Mouse (Mus musculus) gastrocnemius, adult 2 months (tissue): ENCODE measurements around the gene Ltb4r2. TPM values are rescaled to one million over a fixed set of nuclear protein-coding genes. Genes with fewer than 3 reads are reported as not detected.
A peak's percentile ranks its signal among the peaks of the same experiment; 100 is the strongest.

Experiments used
- DNase-seq: peaks from one replicate; pipeline ENCODE4 v3.0.0; 2022
- H3K27ac ChIP-seq: fragments of 200-600 bp; 2 replicates; pipeline ENCODE4 v1.8.1; 2022; ENCODE audit warnings: mild to moderate bottlenecking
- H3K4me3 ChIP-seq: fragments of 200-600 bp; 2 replicates; pipeline ENCODE4 v1.8.1; 2022; ENCODE audit warnings: mild to moderate bottlenecking, moderate library complexity
- CTCF ChIP-seq: fragments of 200-600 bp; IDR thresholded peaks from 2 replicates; pipeline ENCODE4 v1.8.1; 2022; ENCODE audit warnings: antibody characterized with exemption, mild to moderate bottlenecking, moderate library complexity
- intact Hi-C: fragments of 180-260 bp; cut with DNase I; formaldehyde crosslinking; loops from one replicate; pipeline ENCODE4 v1.15.1; 2025
- long read RNA-seq, 2 experiments: library from polyadenylated mRNA; stranded (forward); transcript quantifications; one replicate each; pipeline ENCODE4 v2.0.0; 2021
- total RNA-seq, 2 experiments: library from RNA; stranded (reverse); gene quantifications; 2 replicates each; pipeline ENCODE4 v1.2.3; 2021

Ltb4r2 gene
- not detected for total RNA-seq
- long read RNA-seq, experiment 1, result 0 reads
- long read RNA-seq, experiment 2, result 0 reads

DNA sequence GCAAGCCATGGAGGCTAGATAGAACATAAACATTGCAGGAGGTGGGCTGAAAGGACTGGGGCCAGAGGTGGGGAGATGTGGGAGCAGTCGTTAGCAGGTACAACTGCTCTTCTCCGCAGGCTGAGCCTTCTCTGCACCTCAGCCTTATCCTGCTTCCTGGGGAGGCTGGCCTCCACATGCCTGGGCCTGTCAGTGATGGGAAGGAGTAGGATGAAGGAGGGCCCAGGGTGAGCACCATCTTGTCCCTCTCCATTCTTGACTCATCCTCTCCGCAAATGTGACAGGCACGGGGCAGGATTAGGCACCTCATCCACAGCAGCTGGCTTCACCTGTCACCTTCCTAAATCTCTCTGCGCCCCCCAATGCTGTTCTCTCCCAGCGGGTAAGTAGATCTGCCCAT is at the start of gene Ltb4r2:
TSS of gene Ltb4r2 (plus strand) at position 266 of the 400 bp plus-strand sequence.
- intact Hi-C loops, result no loop called here
- TF ChIP-seq CTCF, result no peak
- Histone ChIP-seq H3K27ac (peak within 1 kb of the TSS; percentile 79), H3K4me3 (peak within 1 kb of the TSS; percentile 82)
- no peak for DNase-seq

- H3K27ac ChIP-seq, result no peak overlapping the region
- intact Hi-C loops, result no loop called here
- TF ChIP-seq CTCF, result no peak
- no peak for DNase-seq
- no peak overlapping the region for H3K4me3 ChIP-seq
These were observed 49.4 kb upstream of the Ltb4r2 start for GRCm38 (mm10) chr14:55711786-55712185.

- DNase-seq, result peak; percentile 53
- peak overlapping the region; percentile 48 for H3K4me3 ChIP-seq
- no peak for TF ChIP-seq CTCF
- intact Hi-C loops, result no loop called here
- no peak overlapping the region for H3K27ac ChIP-seq
These were observed 48.1 kb upstream of the Ltb4r2 start for GRCm38 (mm10) chr14:55713007-55713728.

DNA sequence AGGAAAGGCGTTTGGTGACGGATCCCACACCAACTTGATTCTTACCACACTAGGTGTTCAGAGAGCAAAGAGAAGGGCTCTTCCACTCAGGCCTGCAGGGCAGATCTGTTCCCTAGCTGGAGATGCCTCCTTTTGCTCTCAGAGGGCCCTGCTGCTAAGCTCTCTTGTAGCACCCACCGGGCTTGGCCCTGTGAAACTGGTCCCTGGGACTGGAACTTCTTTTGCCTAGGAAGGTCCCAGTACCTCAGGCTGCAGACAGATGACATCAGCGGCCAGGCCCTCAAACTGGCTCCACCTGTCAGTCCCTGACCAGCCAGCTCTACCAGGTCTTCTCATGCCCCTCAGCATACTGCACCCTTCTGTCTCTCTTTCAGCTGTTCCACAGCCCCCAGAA is 47.5 kb upstream of the Ltb4r2 start, which contains the start of gene Tgm1:
TSS of gene Tgm1 (minus strand) at position 198 of the 394 bp plus-strand sequence.
- DNase-seq, result no peak
- TF ChIP-seq CTCF, result no peak
- intact Hi-C loops, result no loop called here
- H3K27ac ChIP-seq, result no peak within 1 kb of the TSS
- H3K4me3 ChIP-seq, result peak within 1 kb of the TSS; percentile 48

DNA sequence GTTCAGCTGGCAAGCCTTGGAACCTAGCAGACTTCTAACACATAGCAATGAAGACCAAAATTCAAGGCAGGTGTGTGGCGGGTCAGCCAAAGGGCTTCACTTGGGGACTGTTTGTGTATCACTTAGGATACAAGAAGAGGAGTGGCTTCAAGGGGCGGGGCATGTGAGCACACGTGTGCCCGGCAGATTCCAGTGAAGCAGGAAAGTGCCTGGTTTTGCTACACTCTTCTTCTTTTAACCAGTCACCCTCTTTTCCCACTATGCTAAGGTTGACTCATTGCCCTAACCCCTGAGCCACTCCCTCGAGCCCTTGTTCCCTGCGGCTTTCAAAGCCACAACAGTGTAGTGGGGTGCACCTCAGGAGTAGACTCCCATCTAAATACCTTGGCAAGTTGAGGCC is 46.3 kb upstream of the Ltb4r2 start:
- Histone ChIP-seq H3K4me3 (no peak overlapping the region), H3K27ac (no peak overlapping the region)
- intact Hi-C loops, result no loop called here
- no peak for TF ChIP-seq CTCF
- no peak for DNase-seq

DNA sequence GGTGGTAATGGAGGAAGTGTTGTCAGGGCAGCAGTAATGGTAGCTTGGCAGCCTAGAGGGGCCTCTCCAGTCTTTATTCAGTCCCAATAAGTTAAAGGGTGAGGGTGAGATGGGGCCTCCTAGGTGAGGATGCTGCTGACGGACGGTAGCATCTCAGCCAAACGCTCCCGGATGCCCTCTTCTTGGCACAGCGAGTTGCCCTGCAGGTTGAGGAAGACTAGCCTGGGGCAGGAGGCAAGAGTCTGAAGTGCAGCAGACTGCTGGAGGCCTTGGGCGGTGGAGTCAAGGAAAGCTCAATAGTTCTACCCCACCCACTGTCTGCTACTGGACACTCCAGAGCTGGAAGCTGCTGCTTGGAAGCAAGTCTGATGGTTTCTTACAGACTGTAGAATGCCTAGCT is 45.0 kb upstream of the Ltb4r2 start:
- no peak for TF ChIP-seq CTCF
- no peak overlapping the region for H3K4me3 ChIP-seq
- H3K27ac ChIP-seq, result no peak overlapping the region
- intact Hi-C loops, result no loop called here
- no peak for DNase-seq

GRCm38 (mm10) chr14:55716884-55717283 is 44.3 kb upstream of the Ltb4r2 start:
- H3K4me3 ChIP-seq, result no peak overlapping the region
- DNase-seq, result no peak
- intact Hi-C loops, result no loop called here
- H3K27ac ChIP-seq, result no peak overlapping the region
- no peak for TF ChIP-seq CTCF

- no peak for TF ChIP-seq CTCF
- no peak overlapping the region for H3K4me3 ChIP-seq
- no peak overlapping the region for H3K27ac ChIP-seq
- DNase-seq, result no peak
- intact Hi-C loops, result loop anchor here (5.0 kb wide), 1 partner anchor 37 kb away; the partner anchor contains the start of gene Tinf2
These were observed 41.5 kb upstream of the Ltb4r2 start for GRCm38 (mm10) chr14:55719737-55720136.

DNA sequence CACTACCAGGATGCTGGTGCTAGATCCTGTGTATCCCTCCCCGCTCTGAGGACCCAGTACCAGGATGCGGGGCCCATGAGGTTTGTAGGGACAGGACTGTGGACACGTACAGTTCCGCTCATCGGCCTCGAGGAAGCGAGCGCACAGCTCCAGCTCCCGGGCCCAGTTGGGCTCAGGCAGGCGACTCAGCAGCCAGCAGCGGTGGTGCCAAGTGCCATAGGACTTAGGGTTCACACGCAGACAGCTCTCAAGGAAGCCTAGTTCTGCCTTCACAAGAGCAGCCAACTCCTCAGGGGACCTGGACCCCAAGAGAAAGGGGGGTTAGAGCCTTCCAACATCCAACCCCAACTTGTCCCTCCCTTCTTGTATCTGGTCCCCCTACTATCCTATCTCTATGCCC is 40.6 kb upstream of the Ltb4r2 start:
- H3K4me3 ChIP-seq, result no peak overlapping the region
- DNase-seq, result no peak
- H3K27ac ChIP-seq, result no peak overlapping the region
- no peak for TF ChIP-seq CTCF
- intact Hi-C loops, result loop anchor here (5.0 kb wide), 1 partner anchor 38 kb away; the partner anchor contains the start of gene Tinf2

- intact Hi-C loops, result loop anchor here (5.0 kb wide), 1 partner anchor 39 kb away; the partner anchor contains the start of gene Tinf2
- Histone ChIP-seq H3K27ac (peak overlapping the region; percentile 88), H3K4me3 (peak overlapping the region; percentile 78)
- no peak for TF ChIP-seq CTCF
- no peak for DNase-seq
These were observed 40.2 kb upstream of the Ltb4r2 start for GRCm38 (mm10) chr14:55721076-55721475.

- Histone ChIP-seq H3K27ac (peak within 1 kb of the TSS; percentile 88), H3K4me3 (peak within 1 kb of the TSS; percentile 78)
- TF ChIP-seq CTCF, result peak; percentile 92
- DNase-seq, result peak; percentile 94
- intact Hi-C loops, result loop anchor here (5.0 kb wide), 1 partner anchor 40 kb away; the partner anchor contains the start of gene Tinf2
These were observed 39.4 kb upstream of the Ltb4r2 start, which contains the start of gene Rabggta for GRCm38 (mm10) chr14:55721700-55722437. Gene Rabggta, minus strand, starts transcription at chr14:55722263.

DNA sequence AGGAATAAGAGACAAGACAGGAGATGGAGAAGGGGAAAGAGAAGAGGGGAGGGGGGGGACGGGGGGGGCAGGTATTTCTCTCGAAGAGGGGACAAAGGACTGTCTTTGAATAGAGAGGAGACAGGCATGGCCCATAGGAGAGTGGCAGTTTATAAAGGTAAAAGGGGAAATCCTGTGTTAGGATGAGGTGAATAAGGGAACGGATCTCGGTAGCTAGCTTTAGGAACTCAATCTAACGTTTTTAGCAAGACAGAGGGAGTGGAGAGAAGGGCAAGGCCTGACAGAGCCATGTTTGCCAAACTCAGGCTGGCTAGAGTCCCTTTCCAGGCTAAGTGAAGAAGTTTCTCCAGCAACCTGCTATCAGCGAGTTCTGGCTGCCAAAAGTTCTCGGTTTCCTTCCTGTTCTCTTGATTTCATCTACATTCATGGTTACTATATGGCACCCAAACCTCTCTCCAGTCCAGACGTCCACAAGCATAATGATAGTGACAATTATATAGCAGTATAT is 38.7 kb upstream of the Ltb4r2 start:
- no peak for DNase-seq
- no peak for TF ChIP-seq CTCF
- intact Hi-C loops, result loop anchor here (5.0 kb wide), 1 partner anchor 40 kb away; the partner anchor contains the start of gene Tinf2
- peak overlapping the region; percentile 78 for H3K4me3 ChIP-seq
- H3K27ac ChIP-seq, result peak overlapping the region; percentile 88

DNA sequence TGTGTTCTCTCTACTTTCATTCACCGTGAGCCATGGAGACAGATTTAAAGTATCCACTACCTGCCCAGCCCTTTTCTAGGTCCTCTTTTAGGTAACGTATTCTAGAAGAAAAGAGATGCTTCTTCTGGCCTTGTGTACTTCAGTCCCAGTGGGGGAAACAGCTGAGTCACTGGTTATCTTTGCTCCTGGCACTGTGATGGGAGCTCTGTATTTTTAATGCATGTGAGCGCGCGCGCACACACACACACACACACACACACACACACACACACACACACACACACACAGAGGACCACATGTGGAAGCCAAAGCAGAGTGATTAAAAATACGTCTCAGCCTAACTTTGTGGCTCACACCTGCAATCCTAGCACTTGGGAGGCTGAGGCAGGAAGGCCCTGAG is 37.8 kb upstream of the Ltb4r2 start:
- no peak for TF ChIP-seq CTCF
- Histone ChIP-seq H3K4me3 (no peak overlapping the region), H3K27ac (no peak overlapping the region)
- intact Hi-C loops, result loop anchor here (5.0 kb wide), 1 partner anchor 41 kb away; the partner anchor contains the start of gene Tinf2
- no peak for DNase-seq
